Mouse (Mus musculus) liver, postnatal 0 days (tissue): ENCODE results near the gene Pcp4.

ENCODE experiments used
- CTCF ChIP-seq: sonication (generic); IDR thresholded peaks from 2 replicates; pipeline ENCODE4 v1.5.1; 2016; ENCODE audit warnings: antibody characterized with exemption, low read depth
- EP300 ChIP-seq: IDR thresholded peaks from 2 replicates; pipeline ENCODE4 v1.6.1; 2016; ENCODE audit warnings: antibody characterized with exemption, low read depth, mild to moderate bottlenecking

DNA sequence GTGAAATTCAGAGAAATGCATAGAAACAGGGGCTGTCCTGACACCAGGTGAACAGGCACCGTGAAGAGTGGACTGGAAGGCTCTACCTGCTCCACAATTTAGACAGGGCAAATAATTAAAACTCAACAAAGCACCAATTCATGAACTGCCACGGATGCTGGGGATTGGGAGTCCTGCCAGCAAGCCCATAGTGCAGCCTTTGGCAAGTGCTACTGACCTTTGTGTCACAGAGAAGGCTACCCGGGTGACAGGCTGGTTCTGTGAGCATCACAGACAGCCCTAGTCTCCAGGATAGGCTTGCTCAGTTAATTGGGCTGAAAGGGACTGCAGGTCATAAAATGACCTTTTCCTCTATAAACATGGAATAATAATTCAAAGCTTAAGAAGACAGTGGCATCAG lies 6.6 kb upstream of the Pcp4 start:
- TF ChIP-seq CTCF (no peak), EP300 (no peak)
